Mouse (Mus musculus): ENCODE data around the gene Usp25. TPM values are rescaled to one million over a fixed set of nuclear protein-coding genes. Genes with fewer than 3 reads are reported as not detected.

Usp25 gene
- polyA plus RNA-seq (2015; fragmentation: Nextera tagmentation; extraction: Ambion mirVana): 23.1 and 25.8 TPM in 2 replicates

GRCm38 (mm10) chr16:77013427-77014320 lies at the start of gene Usp25:
Gene Usp25, plus strand, starts transcription at chr16:77013706.

